Mouse (Mus musculus): Measurements from ENCODE around the gene Dnaaf1.

DNA sequence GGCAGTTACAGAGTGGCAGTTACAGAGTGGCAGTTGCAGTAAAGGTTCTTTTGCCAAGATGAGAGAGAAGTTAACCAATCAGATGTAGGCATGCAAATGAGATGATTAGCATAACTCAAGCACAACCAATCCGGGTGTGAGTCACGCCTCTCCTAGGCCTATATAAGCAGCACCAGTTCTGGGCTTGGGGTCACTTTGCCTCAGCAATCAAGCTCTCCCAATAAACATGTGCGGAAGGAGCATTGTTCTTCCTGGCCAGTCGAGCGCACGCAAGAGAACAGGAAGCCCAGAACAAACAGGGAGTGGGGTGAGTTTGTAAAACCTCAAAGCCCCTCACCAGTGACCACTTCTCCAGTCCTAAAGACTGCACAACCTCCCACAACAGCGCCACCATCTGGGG lies 71.8 kb downstream of the Dnaaf1 start:
- TF ChIP-seq GATA1 (IDR thresholded peaks at IDR 0.05; ENCODE audit: low read length), result no peak
- TF ChIP-seq TAL1 (IDR thresholded peaks at IDR 0.05; ENCODE audit: low read length), result no peak
